Mouse (Mus musculus): Measurements from ENCODE around the gene Aasdhppt. TPM values are rescaled to one million over a fixed set of nuclear protein-coding genes. Genes with fewer than 3 reads are reported as not detected.
A peak's percentile ranks its signal among the peaks of the same experiment; 100 is the strongest.

Aasdhppt gene
- total and polyA plus RNA-seq, 3 experiments = 4.7 to 57.0 (median 27.6) TPM

DNA sequence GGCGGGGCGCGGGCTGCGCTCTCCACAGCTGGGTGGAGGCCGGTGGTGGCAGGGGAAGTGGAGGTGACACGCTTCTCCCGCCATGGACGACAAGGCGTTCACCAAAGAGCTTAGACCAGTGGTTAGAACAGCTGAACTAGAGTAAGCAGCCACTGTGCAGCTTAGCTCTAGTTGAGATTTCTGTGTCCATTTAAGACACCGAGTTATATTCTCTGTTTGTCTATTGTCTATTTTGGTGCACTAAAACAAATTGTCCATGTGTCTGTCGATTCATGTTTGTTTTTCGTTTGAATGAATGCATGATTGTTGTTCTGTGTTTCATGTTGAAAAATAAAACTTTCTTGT is 48.6 kb downstream of the Aasdhppt start:
- Histone ChIP-seq H3K27me3 (ENCODE audit: insufficient read depth, low read length) (no peaks in the 10 kb centered on the region), H3K4me3 (ENCODE audit: low read depth, low read length) (no peak overlapping the region), H3K36me3 (replicated peaks) (no peaks in the 10 kb centered on the region), H3K4me1 (ENCODE audit: insufficient read depth, low read depth, low read length) (no peaks in the 10 kb centered on the region), H3K9me3 (replicated peaks) (peaks cover 10% of the 10 kb centered on the region)
- ATAC-seq (ENCODE audit: extremely low read depth, insufficient number of reproducible peaks, low FRiP score, poor library complexity, severe bottlenecking) (no peak), DNase-seq (ENCODE audit: low spot score) (no peak)
- TF ChIP-seq GATA2 (IDR thresholded peaks at IDR 0.05; ENCODE audit: borderline replicate concordance, low read depth, low read length) = no peak
- TF ChIP-seq POLR2AphosphoS5 (IDR thresholded peaks at IDR 0.05; ENCODE audit: insufficient replicate concordance, low read depth, low read length) = no peak
- no peak for TF ChIP-seq GATA1 (IDR thresholded peaks at IDR 0.05; ENCODE audit: borderline replicate concordance, low read length)

GRCm38 (mm10) chr9:4259841-4260745 is 49.2 kb downstream of the Aasdhppt start:
- TF ChIP-seq TAL1 (conservative IDR thresholded peaks at IDR 0.05; ENCODE audit: low read depth, low read length) (no peak), GATA2 (IDR thresholded peaks at IDR 0.05; ENCODE audit: borderline replicate concordance, low read depth, low read length) (no peak), POLR2AphosphoS5 (IDR thresholded peaks at IDR 0.05; ENCODE audit: insufficient replicate concordance, low read depth, low read length) (no peak), GATA1 (IDR thresholded peaks at IDR 0.05; ENCODE audit: borderline replicate concordance, low read length) (no peak), CTCF (IDR thresholded peaks at IDR 0.05; ENCODE audit: low read depth, low read length) (no peak)
- DNase-seq (ENCODE audit: low spot score) (peak; percentile 90), ATAC-seq (ENCODE audit: extremely low read depth, insufficient number of reproducible peaks, low FRiP score, poor library complexity, severe bottlenecking) (no peak)
- H3K4me3 ChIP-seq (ENCODE audit: low read depth, low read length) = no peak overlapping the region; the same call in 1 of the 2 replicates
- H3K36me3 ChIP-seq (replicated peaks) = no peaks in the 10 kb centered on the region
- H3K4me1 ChIP-seq (ENCODE audit: insufficient read depth, low read depth, low read length) = no peaks in the 10 kb centered on the region
- H3K27me3 ChIP-seq (ENCODE audit: insufficient read depth, low read length) = no peaks in the 10 kb centered on the region
- H3K9me3 ChIP-seq (replicated peaks) = peaks cover 10% of the 10 kb centered on the region

DNA sequence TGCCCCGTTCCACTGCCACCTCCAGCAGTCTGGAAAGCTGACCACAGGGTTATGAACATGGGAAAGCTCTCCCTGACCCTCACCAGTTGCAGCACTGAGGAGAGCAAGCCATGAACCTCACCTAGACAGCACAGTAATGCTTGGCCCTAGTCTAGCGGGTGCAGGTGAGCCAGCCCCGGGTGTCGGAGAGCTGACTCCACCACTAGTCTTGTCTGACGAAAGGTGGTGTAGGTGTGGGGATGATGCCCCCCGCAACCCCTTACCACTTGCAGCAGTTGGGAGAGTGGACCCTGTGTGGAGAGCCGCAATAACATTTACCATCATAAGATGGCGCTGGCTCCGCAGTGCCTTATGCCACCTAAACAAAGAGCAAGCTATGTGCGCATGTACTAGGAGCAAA is 50.2 kb downstream of the Aasdhppt start:
- ATAC-seq (ENCODE audit: extremely low read depth, insufficient number of reproducible peaks, low FRiP score, poor library complexity, severe bottlenecking) (no peak), DNase-seq (ENCODE audit: low spot score) (no peak)
- no peaks in the 10 kb centered on the region for H3K27me3 ChIP-seq (ENCODE audit: insufficient read depth, low read length)
- H3K4me3 ChIP-seq (ENCODE audit: low read depth, low read length) = no peak overlapping the region
- no peaks in the 10 kb centered on the region for H3K4me1 ChIP-seq (ENCODE audit: insufficient read depth, low read depth, low read length)
- peaks cover 10% of the 10 kb centered on the region for H3K9me3 ChIP-seq (replicated peaks)
- H3K36me3 ChIP-seq (replicated peaks) = no peaks in the 10 kb centered on the region
- TF ChIP-seq GATA2 (IDR thresholded peaks at IDR 0.05; ENCODE audit: borderline replicate concordance, low read depth, low read length) (no peak), POLR2AphosphoS5 (IDR thresholded peaks at IDR 0.05; ENCODE audit: insufficient replicate concordance, low read depth, low read length) (no peak), TAL1 (conservative IDR thresholded peaks at IDR 0.05; ENCODE audit: low read depth, low read length) (no peak), GATA1 (IDR thresholded peaks at IDR 0.05; ENCODE audit: borderline replicate concordance, low read length) (no peak), CTCF (IDR thresholded peaks at IDR 0.05; ENCODE audit: low read depth, low read length) (no peak)

Other genes starting within 250 kb of the Aasdhppt start
- 1.1 and 1.7 TPM in 2 replicates for gene Kbtbd3, start 362 bp upstream of the Aasdhppt start, total RNA-seq (2014; fragmentation: Nextera tagmentation)
- gene Kbtbd3, start 362 bp upstream of the Aasdhppt start, total RNA-seq (2017) = 3.4 and 4.9 TPM in 2 replicates
- 0.07 TPM in 1 of 2 replicates, not detected in the other for gene Kbtbd3, start 362 bp upstream of the Aasdhppt start, polyA plus RNA-seq (2012)
- 27.6 and 28.3 TPM in 2 replicates for gene Msantd4, start 67.1 kb upstream of the Aasdhppt start, total RNA-seq (2014; fragmentation: Nextera tagmentation)
- gene Msantd4, start 67.1 kb upstream of the Aasdhppt start, total RNA-seq (2017) = 37.5 and 41.5 TPM in 2 replicates
- gene Msantd4, start 67.1 kb upstream of the Aasdhppt start, polyA plus RNA-seq (2012) = 1.7 and 2.3 TPM in 2 replicates